ENCODE assay signal across 16 mouse cellular contexts in genomic region chr2:166661498-166661897, GRCm38 (mm10). TPM values are rescaled to one million over a fixed set of nuclear protein-coding genes. Genes with fewer than 3 reads are reported as not detected.
DNase-seq lines count a peak whose midpoint lies in the region; ATAC-seq and TF ChIP-seq lines count a peak whose summit lies in the region.
"Had no signal": no experiment of that assay in that cellular context is flagged by ENCODE, and none has a peak within 500 bp of the region (broad histone marks: within the 10 kb centered on the region; RNA-seq: fewer than 3 reads in every experiment).

No protein-coding gene starts in this region.

- no peaks in the 10 kb centered on the region for H3K27me3 ChIP-seq in forebrain, embryonic 16.5 days (replicated peaks; ENCODE audit: control insufficient read depth, insufficient read depth, low read length)
- no peaks in the 10 kb centered on the region for H3K27me3 ChIP-seq in limb, embryonic 10.5 days (ENCODE audit: low read depth, poor library complexity, severe bottlenecking)
- H3K27me3 ChIP-seq in neural tube, embryonic 15.5 days (replicated peaks) = no peaks in the 10 kb centered on the region

- TF ChIP-seq CTCF in left cerebral cortex, adult 2 months (IDR thresholded peaks at IDR 0.05) = no peak

- H3K4me3 ChIP-seq in left cerebral cortex, adult 2 months = no peak overlapping the region
- no peak overlapping the region for H3K4me3 ChIP-seq in forebrain, embryonic 16.5 days (replicated peaks; ENCODE audit: low read length)
- H3K4me3 ChIP-seq in limb, embryonic 10.5 days = no peak overlapping the region
- H3K4me3 ChIP-seq in neural tube, embryonic 15.5 days (replicated peaks) = no peak overlapping the region

- no peak for ATAC-seq in forebrain, embryonic 16.5 days
- no peak for ATAC-seq in neural tube, embryonic 15.5 days (ENCODE audit: low FRiP score)
- ATAC-seq: CD4-positive, CD25-positive, alpha-beta regulatory T cell, adult 4 months; liver, postnatal 0 days had no signal

- peak in 1 of 2 experiments; percentile 23 for DNase-seq in left cerebral cortex, adult 2 months (ENCODE audit: extremely low spot score in 1 of 2, low spot score in 2 of 2)
- DNase-seq in left cerebral cortex, postnatal 25 days (ENCODE audit: low spot score in 2 of 2) = no peak
- DNase-seq in limb, embryonic 10.5 days (ENCODE audit: low spot score) = no peak
- no peak for DNase-seq in cerebellum, adult 8-10 months
- DNase-seq in spleen, adult 12 weeks (ENCODE audit: low spot score) = no peak
- DNase-seq: adrenal gland, adult 2 months; embryo, embryonic 11 days; kidney, adult 18-20 months; kidney, postnatal 36 days; layer of hippocampus, postnatal 36 days; liver, postnatal 0 days; right cerebral cortex, postnatal 25 days had no signal

- no peak overlapping the region for H3K4me2 ChIP-seq in forebrain, embryonic 16.5 days (ENCODE audit: low read length)
- H3K4me2 ChIP-seq in neural tube, embryonic 15.5 days = no peak overlapping the region

- H3K36me3 ChIP-seq in forebrain, embryonic 16.5 days (ENCODE audit: control insufficient read depth, insufficient read depth) = no peaks in the 10 kb centered on the region
- H3K36me3 ChIP-seq in limb, embryonic 10.5 days = no peaks in the 10 kb centered on the region
- H3K36me3 ChIP-seq in neural tube, embryonic 15.5 days = no peaks in the 10 kb centered on the region

- 57% methylated on average over 12 of the region's 12 CpGs for WGBS in forebrain, embryonic 16.5 days
- WGBS in limb, embryonic 10.5 days = 80% methylated on average over 12 of the region's 12 CpGs
- WGBS in neural tube, embryonic 15.5 days = 60% methylated on average over 12 of the region's 12 CpGs

- no peaks in the 10 kb centered on the region for H3K9me3 ChIP-seq in forebrain, embryonic 16.5 days (ENCODE audit: control insufficient read depth, low read length)
- no peaks in the 10 kb centered on the region for H3K9me3 ChIP-seq in limb, embryonic 10.5 days (replicated peaks)
- H3K9me3 ChIP-seq in neural tube, embryonic 15.5 days (replicated peaks) = no peaks in the 10 kb centered on the region

- H3K4me1 ChIP-seq in forebrain, embryonic 16.5 days (replicated peaks; ENCODE audit: control insufficient read depth, insufficient read depth, low read length) = peaks cover 49% of the 10 kb centered on the region
- H3K4me1 ChIP-seq in limb, embryonic 10.5 days = peaks cover 57% of the 10 kb centered on the region
- H3K4me1 ChIP-seq in neural tube, embryonic 15.5 days = peaks cover 55% of the 10 kb centered on the region

- H3K9ac ChIP-seq in forebrain, embryonic 16.5 days (replicated peaks; ENCODE audit: low read depth, low read length) = no peak overlapping the region
- H3K9ac ChIP-seq in neural tube, embryonic 15.5 days (replicated peaks) = no peak overlapping the region
- H3K9ac ChIP-seq: liver, postnatal 0 days had no signal

- peak overlapping the region; percentile 84 for H3K27ac ChIP-seq in left cerebral cortex, adult 2 months
- H3K27ac ChIP-seq in forebrain, embryonic 16.5 days (ENCODE audit: low read length) = peak overlapping the region; percentile 62
- peak overlapping the region; percentile 57 for H3K27ac ChIP-seq in limb, embryonic 10.5 days
- peak overlapping the region; percentile 68 for H3K27ac ChIP-seq in neural tube, embryonic 15.5 days (replicated peaks)
- H3K27ac ChIP-seq: macrophage had no signal

- intact Hi-C loops in left cerebral cortex, adult 2 months (cut with DNase I) = no loop called here
- intact Hi-C loops in left cerebral cortex, postnatal 25 days (cut with DNase I) = no loop called here

RNA-seq across cellular contexts. Expression of gene Prex1, which starts 52.1 kb away (rescaled TPM):
- total RNA-seq in left cerebral cortex, adult 2 months (2021) = 100 to 1,000 TPM; 110 to 115 TPM
- total RNA-seq in left cerebral cortex, postnatal 25 days (2021) = 100 to 1,000 TPM; 115 to 120 TPM
- polyA plus RNA-seq in forebrain, embryonic 16.5 days (2015; fragmentation: Nextera tagmentation; extraction: Ambion mirVana) = 38.5 and 40.5 TPM in 2 replicates
- 24.6 and 26.2 TPM in 2 replicates for polyA plus RNA-seq in limb, embryonic 10.5 days (2016; fragmentation: Nextera tagmentation; extraction: Ambion mirVana)
- 22.0 and 24.9 TPM in 2 replicates for polyA plus RNA-seq in neural tube, embryonic 15.5 days (2015; fragmentation: Nextera tagmentation; extraction: Ambion mirVana)
